Mouse (Mus musculus) embryonic facial prominence, embryonic 14.5 days (tissue): ENCODE results near the gene Gsto1. TPM values are rescaled to one million over a fixed set of nuclear protein-coding genes. Genes with fewer than 3 reads are reported as not detected.
A peak's percentile ranks its signal among the peaks of the same experiment; 100 is the strongest.

Experiments used
- ATAC-seq: fragments of 200-750 bp; cut with Nextera tagmentation; 2 replicates; pipeline ENCODE4 v1.8.0; 2017; ENCODE audit warnings: low read depth, moderate number of reproducible peaks, moderate TSS enrichment
- DNase-seq: peaks from one replicate; pipeline ENCODE4 v3.0.0-alpha.2; 2015; ENCODE audit warnings: low spot score
- H3K27ac ChIP-seq: fragments of 300-500 bp; sonication (generic); replicated peaks from 2 replicates; pipeline ENCODE4 v1.5.1; 2014; ENCODE audit warnings: low read depth, mild to moderate bottlenecking, low read length, moderate library complexity
- H3K27me3 ChIP-seq: fragments of 300-500 bp; sonication (generic); replicated peaks from 2 replicates; pipeline ENCODE4 v1.6.1; 2014; ENCODE audit warnings: low read length; ENCODE audit not compliant: control insufficient read depth, insufficient read depth
- H3K36me3 ChIP-seq: fragments of 300-500 bp; sonication (generic); 2 replicates; pipeline ENCODE4 v1.6.1; 2014; ENCODE audit warnings: low read length, mixed read lengths; ENCODE audit not compliant: control insufficient read depth, insufficient read depth
- H3K4me1 ChIP-seq: fragments of 300-500 bp; sonication (generic); 2 replicates; pipeline ENCODE4 v1.6.1; 2014; ENCODE audit warnings: antibody characterized with exemption, low read length; ENCODE audit not compliant: control insufficient read depth, insufficient read depth
- H3K4me2 ChIP-seq: fragments of 300-500 bp; sonication (generic); 2 replicates; pipeline ENCODE4 v1.6.1; 2014; ENCODE audit warnings: low read depth, mild to moderate bottlenecking, low read length, moderate library complexity, mixed read lengths
- H3K4me3 ChIP-seq: fragments of 300-500 bp; sonication (generic); 2 replicates; pipeline ENCODE4 v1.5.1; 2014; ENCODE audit warnings: low read depth, mild to moderate bottlenecking, low read length
- H3K9ac ChIP-seq: fragments of 300-500 bp; sonication (generic); 2 replicates; pipeline ENCODE4 v1.6.1; 2014; ENCODE audit warnings: low read depth, mild to moderate bottlenecking, low read length, moderate library complexity, mixed read lengths
- H3K9me3 ChIP-seq: fragments of 300-500 bp; sonication (generic); 2 replicates; pipeline ENCODE4 v1.6.1; 2016; ENCODE audit warnings: low read length; ENCODE audit not compliant: control insufficient read depth
- WGBS: fragments of 180-500 bp; shearing (Covaris S2); extraction: QIAGEN DNeasy Blood & Tissue Kit; methylation state at CpG from one replicate; pipeline ENCODE4 v1.1.7; 2014; 5-methylcytosine and 5-hydroxymethylcytosine counted together
- polyA plus RNA-seq: library from polyadenylated mRNA; unstranded; fragments of >200 nt; fragmentation: Nextera tagmentation; extraction: Ambion mirVana; gene quantifications from 2 replicates; pipeline ENCODE4 v1.2.1, GENCODE M21; 2014

Gene Gsto1
- polyA plus RNA-seq, 1 experiment from 2014 or later, result 148 TPM

DNA sequence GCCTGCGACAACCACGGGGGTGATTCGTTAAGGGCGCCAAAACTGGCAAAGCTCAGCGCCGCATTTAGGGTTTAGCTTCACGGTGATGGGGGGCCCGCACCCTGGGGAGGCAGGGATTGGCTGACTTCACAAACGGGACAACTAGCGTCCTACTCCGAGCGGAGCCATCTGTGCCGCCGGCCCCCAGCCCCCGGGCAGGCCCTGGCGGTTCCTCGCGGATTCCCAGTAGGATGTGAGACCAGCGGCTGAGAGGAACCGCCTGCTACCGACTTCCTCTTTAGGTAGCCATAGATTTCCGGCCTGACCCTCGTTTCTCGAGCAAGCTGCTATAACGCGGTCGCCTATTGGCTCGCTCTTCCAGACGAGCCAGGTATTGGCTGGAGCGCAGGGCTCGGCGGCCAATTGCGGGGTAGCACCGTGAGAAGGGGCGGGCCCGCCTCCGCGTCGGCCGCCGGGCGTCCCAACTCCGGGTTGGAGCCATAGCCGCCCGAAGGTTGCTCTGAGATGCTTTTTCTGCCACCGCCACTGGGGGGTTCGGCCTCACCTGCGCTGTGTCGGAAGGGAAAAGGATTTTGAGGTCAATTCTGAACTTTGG is 10.7 kb downstream of the Gsto1 start, which contains the start of gene Gsto2:
Gene Gsto2, plus strand, starts transcription at position 182 of the 595 bp plus-strand sequence.
- peak within 1 kb of the TSS; percentile 85 for H3K9ac ChIP-seq
- peak within 1 kb of the TSS; percentile 73 for H3K4me2 ChIP-seq
- peak within 1 kb of the TSS; percentile 86 for H3K27ac ChIP-seq
- peak within 1 kb of the TSS; percentile 61 for H3K4me3 ChIP-seq
- peak; percentile 100 for ATAC-seq
- H3K27me3 ChIP-seq, result no peaks in the 10 kb centered on the region
- peak; percentile 99 for DNase-seq
- under 1% methylated on average over 35 of the region's 49 CpGs for WGBS
- H3K4me1 ChIP-seq, result no peaks in the 10 kb centered on the region
- H3K9me3 ChIP-seq, result no peaks in the 10 kb centered on the region
- H3K36me3 ChIP-seq, result peaks cover 23% of the 10 kb centered on the region

- no peaks in the 10 kb centered on the region for H3K4me1 ChIP-seq
- H3K27me3 ChIP-seq, result no peaks in the 10 kb centered on the region
- 66% methylated on average over 4 of the region's 4 CpGs for WGBS
- H3K4me2 ChIP-seq, result no peak overlapping the region
- DNase-seq (no peak), ATAC-seq (no peak)
- no peak overlapping the region for H3K4me3 ChIP-seq
- H3K27ac ChIP-seq, result no peak overlapping the region
- H3K9ac ChIP-seq, result no peak overlapping the region
- H3K9me3 ChIP-seq, result no peaks in the 10 kb centered on the region
- H3K36me3 ChIP-seq, result peaks cover 12% of the 10 kb centered on the region
Measured at GRCm38 (mm10) chr19:47867628-47868175, 12.9 kb downstream of the Gsto1 start.

DNA sequence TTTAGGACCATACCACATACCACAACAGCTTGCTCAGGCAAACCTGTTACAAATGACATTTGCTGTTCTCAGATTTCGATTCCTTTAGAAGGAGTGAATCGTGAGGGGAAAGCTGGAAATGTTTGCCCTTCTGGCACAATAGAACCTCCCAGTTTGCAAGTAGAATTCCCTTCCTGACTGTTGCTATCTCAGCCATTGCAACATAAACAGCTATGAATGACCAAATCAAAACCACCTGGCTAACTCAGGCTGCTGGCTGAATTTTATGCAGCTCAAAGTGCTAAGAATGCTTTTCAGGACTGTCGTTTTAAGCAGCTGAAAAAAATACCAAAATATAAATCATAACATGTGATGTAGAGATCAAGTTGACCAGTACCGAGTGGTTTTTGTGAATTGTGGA is 14.2 kb downstream of the Gsto1 start:
- no peak overlapping the region for H3K9ac ChIP-seq
- no peak overlapping the region for H3K27ac ChIP-seq
- H3K4me1 ChIP-seq, result no peaks in the 10 kb centered on the region
- ATAC-seq (no peak), DNase-seq (no peak)
- 0 out of 2 replicates have a peak, but pooled peaks cover 5% of the 10 kb centered on the region for H3K36me3 ChIP-seq
- no peak overlapping the region for H3K4me2 ChIP-seq
- H3K4me3 ChIP-seq, result no peak overlapping the region
- H3K27me3 ChIP-seq, result no peaks in the 10 kb centered on the region
- H3K9me3 ChIP-seq, result no peaks in the 10 kb centered on the region
- 22% methylated on average over 4 of the region's 4 CpGs for WGBS

GRCm38 (mm10) chr19:47869516-47869915 is 14.7 kb downstream of the Gsto1 start:
- Histone ChIP-seq H3K27me3 (no peaks in the 10 kb centered on the region), H3K4me1 (no peaks in the 10 kb centered on the region), H3K4me3 (no peak overlapping the region), H3K9me3 (no peaks in the 10 kb centered on the region), H3K36me3 (no peaks in the 10 kb centered on the region), H3K27ac (no peak overlapping the region), H3K4me2 (no peak overlapping the region), H3K9ac (no peak overlapping the region)
- ATAC-seq (no peak), DNase-seq (no peak)
- WGBS, result 47% methylated on average over 3 of the region's 3 CpGs

DNA sequence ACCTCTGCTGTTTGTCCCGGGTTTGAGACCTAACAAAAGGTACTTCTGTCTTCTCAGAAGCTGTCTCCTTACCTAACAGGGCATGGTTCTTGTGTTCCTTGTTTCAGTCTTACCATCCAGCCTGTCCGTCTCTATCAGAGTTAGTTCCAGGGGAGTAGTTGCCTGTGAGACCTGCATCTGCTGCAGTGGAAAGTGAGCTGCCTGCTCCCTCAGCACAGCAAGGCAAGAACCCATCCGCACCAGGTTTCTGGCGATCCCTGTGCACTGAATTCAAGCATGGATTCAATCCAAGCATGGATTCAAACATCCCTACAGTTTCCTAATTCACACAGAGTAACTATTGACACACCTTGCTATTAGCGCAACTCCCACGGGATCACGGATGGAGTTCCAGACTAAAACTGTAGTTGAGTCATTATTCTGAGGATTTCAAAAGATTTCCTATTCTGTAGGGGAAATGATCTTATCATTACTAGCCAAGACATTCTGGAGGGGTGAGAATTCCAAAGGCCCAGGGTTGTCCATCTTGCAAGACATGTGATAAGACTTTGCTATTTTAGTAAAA is 15.4 kb downstream of the Gsto1 start:
- Histone ChIP-seq H3K4me2 (no peak overlapping the region), H3K27me3 (no peaks in the 10 kb centered on the region), H3K4me1 (no peaks in the 10 kb centered on the region), H3K9me3 (no peaks in the 10 kb centered on the region), H3K27ac (no peak overlapping the region), H3K9ac (no peak overlapping the region), H3K36me3 (no peaks in the 10 kb centered on the region), H3K4me3 (no peak overlapping the region)
- ATAC-seq, result no peak
- WGBS, result 61% methylated on average over 7 of the region's 7 CpGs
- no peak for DNase-seq

DNA sequence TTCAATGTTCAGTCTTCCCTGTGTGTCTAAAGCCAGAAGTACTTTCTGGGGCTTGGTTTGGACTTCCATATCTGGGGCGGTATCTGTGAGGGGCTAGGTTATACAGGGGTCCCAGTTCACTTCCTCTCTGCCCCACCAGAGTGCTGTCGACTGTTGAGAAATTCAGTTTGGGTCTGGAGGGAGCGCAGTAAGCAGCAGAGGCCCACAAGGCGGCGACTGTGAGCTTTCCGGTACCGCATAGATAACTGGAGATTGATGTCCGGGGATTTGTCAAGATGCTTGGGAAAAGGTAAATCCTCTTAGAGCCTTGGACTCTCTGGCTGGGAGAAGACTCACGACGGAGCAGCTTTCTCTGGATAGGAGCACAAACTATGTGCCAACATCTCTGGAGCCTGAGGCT is 16.7 kb downstream of the Gsto1 start:
- Histone ChIP-seq H3K4me3 (no peak overlapping the region), H3K27me3 (no peaks in the 10 kb centered on the region), H3K9ac (no peak overlapping the region), H3K27ac (no peak overlapping the region), H3K9me3 (no peaks in the 10 kb centered on the region), H3K36me3 (no peaks in the 10 kb centered on the region), H3K4me2 (no peak overlapping the region), H3K4me1 (no peaks in the 10 kb centered on the region)
- WGBS, result 32% methylated on average over 10 of the region's 10 CpGs
- no peak for ATAC-seq
- DNase-seq, result no peak

DNA sequence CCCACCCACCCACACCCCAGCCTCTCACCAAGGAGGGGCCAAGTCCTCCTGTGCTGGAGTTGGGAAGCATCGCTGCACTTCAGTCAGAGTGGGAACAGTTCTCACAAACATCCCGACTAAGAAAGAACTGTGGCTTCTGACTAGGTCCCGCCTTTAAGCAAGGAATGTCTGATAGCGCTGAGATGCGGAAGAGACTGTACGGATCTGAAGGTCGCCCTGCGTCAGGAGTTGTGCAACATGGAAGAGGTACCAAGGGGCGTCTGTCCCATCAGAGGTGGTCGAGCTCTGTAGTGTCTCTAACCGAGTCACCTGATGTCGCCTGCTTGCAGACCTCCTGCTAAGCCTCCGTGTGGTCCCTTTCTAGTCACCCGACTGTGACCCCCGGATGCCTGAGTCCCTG is 21.5 kb downstream of the Gsto1 start:
- 71% methylated on average over 15 of the region's 15 CpGs for WGBS
- no peak for ATAC-seq
- H3K4me2 ChIP-seq, result no peak overlapping the region

GRCm38 (mm10) chr19:47881538-47881937 is 26.8 kb downstream of the Gsto1 start:
- no peak for DNase-seq
- Histone ChIP-seq H3K36me3 (no peaks in the 10 kb centered on the region), H3K9me3 (no peaks in the 10 kb centered on the region), H3K9ac (no peak overlapping the region), H3K4me1 (no peaks in the 10 kb centered on the region), H3K4me3 (no peak overlapping the region), H3K27me3 (no peaks in the 10 kb centered on the region), H3K27ac (no peak overlapping the region), H3K4me2 (no peak overlapping the region)
- 72% methylated on average over 7 of the region's 7 CpGs for WGBS
- no peak for ATAC-seq

More for the DNA sequence above, 21.5 kb downstream of the Gsto1 start:
- Histone ChIP-seq H3K4me1 (no peaks in the 10 kb centered on the region), H3K4me3 (no peak overlapping the region), H3K9me3 (no peaks in the 10 kb centered on the region), H3K27me3 (no peaks in the 10 kb centered on the region), H3K36me3 (no peaks in the 10 kb centered on the region), H3K27ac (no peak overlapping the region), H3K9ac (no peak overlapping the region)
- DNase-seq, result no peak
